Mouse (Mus musculus): ENCODE results near the gene Lypd4.
"Not testable (repeated sequence)": the region's sequence is repeated elsewhere in the genome, so short reads cannot be mapped to it uniquely, and the experiment has no call there.

The Lypd4 gene

GRCm38 (mm10) chr7:24846576-24846975 is 23.2 kb downstream of the Lypd4 start:
- DNase-seq (ENCODE audit: low spot score) = not testable (repeated sequence)

- DNase-seq (ENCODE audit: low spot score) = no peak
These were observed 24.0 kb downstream of the Lypd4 start for GRCm38 (mm10) chr7:24845713-24846112.

- DNase-seq (ENCODE audit: low spot score) = no peak
These were observed 24.6 kb downstream of the Lypd4 start for GRCm38 (mm10) chr7:24845181-24845580.

- no peak for DNase-seq (ENCODE audit: low spot score)
These were observed 25.6 kb downstream of the Lypd4 start for GRCm38 (mm10) chr7:24844144-24844543.

- no peak for DNase-seq (ENCODE audit: low spot score)
These were observed 28.7 kb downstream of the Lypd4 start for GRCm38 (mm10) chr7:24841009-24841408.

GRCm38 (mm10) chr7:24840331-24840730 is 29.4 kb downstream of the Lypd4 start:
- no peak for DNase-seq (ENCODE audit: low spot score)

GRCm38 (mm10) chr7:24839410-24839808 is 30.3 kb downstream of the Lypd4 start:
- no peak for DNase-seq (ENCODE audit: low spot score)

- DNase-seq (ENCODE audit: low spot score) = not testable (repeated sequence)
These were observed 30.9 kb downstream of the Lypd4 start for GRCm38 (mm10) chr7:24838732-24839409.

GRCm38 (mm10) chr7:24827181-24827580 is 42.6 kb downstream of the Lypd4 start:
- no peak for DNase-seq (ENCODE audit: low spot score)

GRCm38 (mm10) chr7:24824452-24824851 is 45.3 kb downstream of the Lypd4 start:
- DNase-seq (ENCODE audit: low spot score) = no peak

- DNase-seq (ENCODE audit: low spot score) = peak; percentile 60
These were observed 52.2 kb downstream of the Lypd4 start for GRCm38 (mm10) chr7:24817502-24817901.

Measured in ovary, postnatal 14 days (tissue).